Mouse (Mus musculus) testis, adult 2 months (tissue): Measurements from ENCODE around the gene Cdyl2.
A peak's percentile ranks its signal among the peaks of the same experiment; 100 is the strongest.

Experiments
- CTCF ChIP-seq: fragments of 200-500 bp; IDR thresholded peaks from 2 replicates; pipeline ENCODE4 v1.5.1; 2012; ENCODE audit warnings: low read depth, mild to moderate bottlenecking, inconsistent platforms, low read length, moderate library complexity; ENCODE audit not compliant: control insufficient read depth, insufficient read depth, insufficient replicate concordance
- POLR2A ChIP-seq: fragments of 200-500 bp; IDR thresholded peaks from 2 replicates; pipeline ENCODE4 v1.6.1; 2012; ENCODE audit warnings: low read depth, mild to moderate bottlenecking, inconsistent platforms, low read length, moderate library complexity; ENCODE audit not compliant: control insufficient read depth

- TF ChIP-seq CTCF (peak; percentile 41; the same call in 1 of the 2 replicates), POLR2A (no peak)
These were observed 63.8 kb downstream of the Cdyl2 start for GRCm38 (mm10) chr8:116668977-116669376.
